Mouse (Mus musculus) heart, postnatal 0 days (tissue): ENCODE data around the gene Pom121.
"Not testable (repeated sequence)": the region's sequence is repeated elsewhere in the genome, so short reads cannot be mapped to it uniquely, and the experiment has no call there.

Source experiments
- CTCF ChIP-seq: IDR thresholded peaks from 2 replicates; pipeline ENCODE4 v1.5.1; 2016; ENCODE audit warnings: antibody characterized with exemption, control low read depth, low read depth
- EP300 ChIP-seq: IDR thresholded peaks from 2 replicates; pipeline ENCODE4 v1.6.1; 2016; ENCODE audit warnings: antibody characterized with exemption, low read depth

GRCm38 (mm10) chr5:135369196-135369595 lies 25.1 kb downstream of the Pom121 start:
- TF ChIP-seq EP300, CTCF: not testable (repeated sequence)
